Mouse (Mus musculus) liver, embryonic 16.5 days (tissue): ENCODE results near the gene Col19a1. TPM values are rescaled to one million over a fixed set of nuclear protein-coding genes. Genes with fewer than 3 reads are reported as not detected.

Source experiments
- ATAC-seq: fragments of 200-750 bp; cut with Nextera tagmentation; 2 replicates; pipeline ENCODE4 v1.8.0; 2017; ENCODE audit warnings: low read depth, mild to moderate bottlenecking, moderate number of reproducible peaks, moderate library complexity
- H3K27ac ChIP-seq: fragments of 300-500 bp; sonication (generic); 2 replicates; pipeline ENCODE4 v1.5.1; 2014; ENCODE audit warnings: mild to moderate bottlenecking, low read length
- H3K27me3 ChIP-seq: fragments of 300-500 bp; sonication (generic); 2 replicates; pipeline ENCODE4 v1.6.1; 2014; ENCODE audit warnings: low read depth, low read length, mixed read lengths; ENCODE audit not compliant: control insufficient read depth, insufficient read depth
- H3K36me3 ChIP-seq: fragments of 300-500 bp; sonication (generic); 2 replicates; pipeline ENCODE4 v1.6.1; 2014; ENCODE audit warnings: mild to moderate bottlenecking; ENCODE audit not compliant: control insufficient read depth, insufficient read depth
- H3K4me1 ChIP-seq: fragments of 300-500 bp; sonication (generic); 2 replicates; pipeline ENCODE4 v1.6.1; 2014; ENCODE audit warnings: low read depth, low read length, mixed read lengths; ENCODE audit not compliant: control insufficient read depth
- H3K4me2 ChIP-seq: fragments of 300-500 bp; sonication (generic); 2 replicates; pipeline ENCODE4 v1.6.1; 2014; ENCODE audit warnings: low read depth, low read length, mixed read lengths
- H3K4me3 ChIP-seq: fragments of 300-500 bp; sonication (generic); 2 replicates; pipeline ENCODE4 v1.5.1; 2014; ENCODE audit warnings: low read depth, mild to moderate bottlenecking, low read length
- H3K9ac ChIP-seq: fragments of 300-500 bp; sonication (generic); 2 replicates; pipeline ENCODE4 v1.6.1; 2014; ENCODE audit warnings: low read depth, low read length
- H3K9me3 ChIP-seq: fragments of 300-500 bp; sonication (generic); replicated peaks from 2 replicates; pipeline ENCODE4 v1.6.1; 2016; ENCODE audit warnings: low read length; ENCODE audit not compliant: control insufficient read depth
- WGBS: fragments of 180-500 bp; shearing (Covaris S2); extraction: QIAGEN DNeasy Blood & Tissue Kit; methylation state at CpG from one replicate; pipeline ENCODE4 v1.1.7; 2014; ENCODE audit not compliant: insufficient replicate concordance; 5-methylcytosine and 5-hydroxymethylcytosine counted together
- polyA plus RNA-seq: library from polyadenylated mRNA; unstranded; fragments of >200 nt; fragmentation: Nextera tagmentation; extraction: Ambion mirVana; gene quantifications from 2 replicates; pipeline ENCODE4 v1.2.1, GENCODE M21; 2015

Gene Col19a1
- polyA plus RNA-seq, 1 experiment from 2014 or later = 0.09 TPM

- H3K9me3 ChIP-seq = no peaks in the 10 kb centered on the region
- H3K27ac ChIP-seq = no peak overlapping the region
- 38% methylated on average over 3 of the region's 3 CpGs for WGBS
- no peak overlapping the region for H3K4me3 ChIP-seq
- no peaks in the 10 kb centered on the region for H3K36me3 ChIP-seq
- no peak for ATAC-seq
- no peaks in the 10 kb centered on the region for H3K4me1 ChIP-seq
- H3K4me2 ChIP-seq = no peak overlapping the region
- H3K9ac ChIP-seq = no peak overlapping the region
- no peaks in the 10 kb centered on the region for H3K27me3 ChIP-seq
Measured at GRCm38 (mm10) chr1:24249105-24249664, 338.1 kb downstream of the Col19a1 start.

GRCm38 (mm10) chr1:24248294-24249104 is 338.8 kb downstream of the Col19a1 start:
- no peaks in the 10 kb centered on the region for H3K27me3 ChIP-seq
- no peak for ATAC-seq
- H3K4me1 ChIP-seq = no peaks in the 10 kb centered on the region
- no peaks in the 10 kb centered on the region for H3K36me3 ChIP-seq
- no peak overlapping the region for H3K9ac ChIP-seq
- H3K9me3 ChIP-seq = no peaks in the 10 kb centered on the region
- no peak overlapping the region for H3K4me2 ChIP-seq
- H3K27ac ChIP-seq = no peak overlapping the region
- H3K4me3 ChIP-seq = no peak overlapping the region
- 52% methylated on average over 10 of the region's 10 CpGs for WGBS

GRCm38 (mm10) chr1:24245700-24246375 is 341.4 kb downstream of the Col19a1 start:
- H3K4me3 ChIP-seq = no peak overlapping the region
- H3K36me3 ChIP-seq = no peaks in the 10 kb centered on the region
- H3K4me1 ChIP-seq = no peaks in the 10 kb centered on the region
- H3K9ac ChIP-seq = no peak overlapping the region
- WGBS = 58% methylated on average over 13 of the region's 13 CpGs
- no peak for ATAC-seq
- H3K9me3 ChIP-seq = no peaks in the 10 kb centered on the region
- H3K27me3 ChIP-seq = no peaks in the 10 kb centered on the region
- no peak overlapping the region for H3K4me2 ChIP-seq
- H3K27ac ChIP-seq = no peak overlapping the region

DNA sequence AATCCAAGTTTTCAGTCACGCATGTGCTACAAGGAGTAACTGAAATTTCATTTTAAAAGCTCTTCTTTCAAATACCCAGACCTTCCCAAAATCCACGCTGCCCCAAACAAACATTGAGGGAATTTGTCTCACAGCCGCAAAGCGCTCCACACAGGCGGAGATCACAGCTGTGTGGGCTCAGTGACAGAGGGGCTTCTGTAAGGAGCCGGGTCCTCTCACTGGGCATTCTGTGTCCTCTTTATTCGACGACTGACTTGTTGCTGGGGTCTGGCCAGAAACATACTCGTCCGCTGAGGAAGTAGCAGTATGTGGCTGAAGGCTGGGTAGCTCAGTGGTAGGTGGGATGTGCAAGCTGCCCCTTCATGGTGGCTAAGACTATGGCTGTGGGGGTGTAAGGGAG is 342.3 kb downstream of the Col19a1 start:
- no peaks in the 10 kb centered on the region for H3K36me3 ChIP-seq
- no peaks in the 10 kb centered on the region for H3K4me1 ChIP-seq

GRCm38 (mm10) chr1:24240039-24240691 is 347.1 kb downstream of the Col19a1 start:
- WGBS = 70% methylated on average over 8 of the region's 8 CpGs
- Histone ChIP-seq H3K9ac (no peak overlapping the region), H3K36me3 (no peaks in the 10 kb centered on the region), H3K27ac (no peak overlapping the region), H3K4me2 (no peak overlapping the region), H3K4me3 (no peak overlapping the region), H3K27me3 (no peaks in the 10 kb centered on the region), H3K4me1 (no peaks in the 10 kb centered on the region), H3K9me3 (no peaks in the 10 kb centered on the region)
- no peak for ATAC-seq

More for the DNA sequence above, 342.3 kb downstream of the Col19a1 start:
- no peaks in the 10 kb centered on the region for H3K9me3 ChIP-seq
- H3K27me3 ChIP-seq = no peaks in the 10 kb centered on the region
- H3K4me3 ChIP-seq = no peak overlapping the region
- H3K4me2 ChIP-seq = no peak overlapping the region
- H3K9ac ChIP-seq = no peak overlapping the region
- no peak for ATAC-seq
- no peak overlapping the region for H3K27ac ChIP-seq
- WGBS = 71% methylated on average over 10 of the region's 10 CpGs

DNA sequence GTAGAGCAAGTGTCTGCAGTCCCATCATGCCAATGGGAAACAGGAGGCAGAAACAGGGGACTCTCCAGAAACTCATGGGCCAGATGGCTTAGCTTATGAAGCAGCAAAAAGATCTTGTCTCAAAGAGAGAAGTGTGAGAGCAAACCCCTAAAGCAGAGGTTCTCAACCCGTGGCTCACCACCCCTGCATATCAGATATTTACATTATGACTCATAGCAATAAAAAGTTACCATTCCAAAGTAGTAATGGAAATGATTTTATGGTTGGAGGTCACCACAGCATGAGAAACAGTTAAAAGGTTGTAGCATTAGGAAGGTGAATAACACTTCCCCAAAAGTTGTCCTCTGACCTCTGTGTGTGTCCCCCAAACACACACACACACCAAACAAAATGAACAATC is 350.9 kb downstream of the Col19a1 start:
- no peak overlapping the region for H3K4me3 ChIP-seq
- H3K27me3 ChIP-seq = no peaks in the 10 kb centered on the region
- no peak overlapping the region for H3K4me2 ChIP-seq
- H3K36me3 ChIP-seq = no peaks in the 10 kb centered on the region
- no peak overlapping the region for H3K9ac ChIP-seq
- H3K27ac ChIP-seq = no peak overlapping the region
- no peaks in the 10 kb centered on the region for H3K9me3 ChIP-seq
- H3K4me1 ChIP-seq = no peaks in the 10 kb centered on the region
- 35% methylated on average over 1 of the region's 1 CpGs for WGBS
- no peak for ATAC-seq

DNA sequence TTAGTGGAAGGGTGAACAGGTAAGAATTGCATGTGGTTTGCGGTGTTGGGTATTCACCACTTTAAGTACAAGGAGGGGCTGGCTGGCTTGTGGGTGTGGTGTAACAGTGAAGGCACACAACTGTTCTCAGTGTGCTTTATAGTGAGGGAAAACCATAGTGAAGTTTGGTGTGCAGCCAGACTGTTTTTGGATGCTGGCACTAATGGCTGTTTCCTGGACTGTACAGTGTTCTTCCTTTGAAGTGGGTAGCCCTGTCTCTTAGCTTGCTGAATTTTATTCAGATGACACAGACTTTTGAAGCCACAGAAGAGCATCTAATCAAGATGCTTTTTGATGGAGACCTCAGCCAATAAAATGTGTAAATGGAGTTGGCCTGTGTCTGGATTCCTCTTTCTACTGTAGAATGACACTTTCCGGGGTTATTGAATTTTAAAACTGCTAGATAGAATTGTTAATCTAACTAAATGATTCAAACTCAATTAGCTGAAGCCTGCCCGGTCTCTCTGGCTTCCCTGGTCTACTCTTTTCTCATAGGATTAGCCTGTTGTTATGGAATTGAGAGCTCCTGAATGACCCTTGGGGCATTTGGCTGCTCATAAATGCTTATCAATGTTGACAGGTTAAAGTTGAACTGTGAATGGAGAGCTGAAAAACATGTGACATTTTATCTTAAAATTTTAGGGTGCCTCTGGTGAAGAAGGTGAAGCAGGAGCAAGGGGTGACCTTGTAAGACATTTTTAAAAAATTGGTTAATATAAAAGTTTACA is 355.6 kb downstream of the Col19a1 start:
- Histone ChIP-seq H3K36me3 (no peaks in the 10 kb centered on the region), H3K4me2 (no peak overlapping the region), H3K27me3 (no peaks in the 10 kb centered on the region), H3K9me3 (no peaks in the 10 kb centered on the region), H3K4me3 (no peak overlapping the region), H3K27ac (no peak overlapping the region), H3K4me1 (no peaks in the 10 kb centered on the region), H3K9ac (no peak overlapping the region)
- no peak for ATAC-seq
- WGBS = 60% methylated on average over 3 of the region's 3 CpGs

GRCm38 (mm10) chr1:24230428-24230827 is 356.8 kb downstream of the Col19a1 start:
- Histone ChIP-seq H3K27me3 (no peaks in the 10 kb centered on the region), H3K9ac (no peak overlapping the region), H3K27ac (no peak overlapping the region), H3K4me1 (no peaks in the 10 kb centered on the region), H3K36me3 (no peaks in the 10 kb centered on the region), H3K4me2 (no peak overlapping the region), H3K9me3 (no peaks in the 10 kb centered on the region), H3K4me3 (no peak overlapping the region)
- 32% methylated on average over 8 of the region's 8 CpGs for WGBS
- no peak for ATAC-seq
